Mouse (Mus musculus) midbrain, postnatal 0 days (tissue): ENCODE data around the gene Arhgap31. TPM values are rescaled to one million over a fixed set of nuclear protein-coding genes. Genes with fewer than 3 reads are reported as not detected.

Experiments
- ATAC-seq: fragments of 200-750 bp; cut with Nextera tagmentation; 2 replicates; pipeline ENCODE4 v1.8.0; 2017; ENCODE audit warnings: moderate number of reproducible peaks, mild to moderate bottlenecking, moderate TSS enrichment, moderate library complexity; ENCODE audit not compliant: low FRiP score
- DNase-seq: peaks from one replicate; pipeline ENCODE4 v3.0.0-alpha.2; 2015; ENCODE audit warnings: low spot score
- H3K27ac ChIP-seq: fragments of 300-500 bp; sonication (generic); 2 replicates; pipeline ENCODE4 v1.5.1; 2014; ENCODE audit warnings: low read depth, mild to moderate bottlenecking, low read length, mixed read lengths
- H3K27me3 ChIP-seq: fragments of 300-500 bp; sonication (generic); 2 replicates; pipeline ENCODE4 v1.6.1; 2014; ENCODE audit warnings: low read length, control low read depth, mixed read lengths; ENCODE audit not compliant: insufficient read depth
- H3K36me3 ChIP-seq: fragments of 300-500 bp; sonication (generic); 2 replicates; pipeline ENCODE4 v1.6.1; 2014; ENCODE audit warnings: low read length, control low read depth, mixed read lengths; ENCODE audit not compliant: insufficient read depth
- H3K4me1 ChIP-seq: fragments of 300-500 bp; sonication (generic); 2 replicates; pipeline ENCODE4 v1.6.1; 2014; ENCODE audit warnings: mild to moderate bottlenecking, control low read depth, antibody characterized with exemption, low read length, mixed read lengths; ENCODE audit not compliant: insufficient read depth
- H3K4me2 ChIP-seq: fragments of 300-500 bp; sonication (generic); 2 replicates; pipeline ENCODE4 v1.6.1; 2014; ENCODE audit warnings: low read depth, mild to moderate bottlenecking, low read length, mixed read lengths; ENCODE audit not compliant: poor library complexity, severe bottlenecking
- H3K4me3 ChIP-seq: fragments of 300-500 bp; sonication (generic); 2 replicates; pipeline ENCODE4 v1.5.1; 2014; ENCODE audit warnings: low read depth, mild to moderate bottlenecking, low read length, moderate library complexity
- H3K9ac ChIP-seq: fragments of 300-500 bp; sonication (generic); replicated peaks from 2 replicates; pipeline ENCODE4 v1.6.1; 2014; ENCODE audit warnings: mild to moderate bottlenecking, low read length, moderate library complexity, mixed read lengths; ENCODE audit not compliant: poor library complexity, severe bottlenecking
- H3K9me3 ChIP-seq: fragments of 300-500 bp; sonication (generic); 2 replicates; pipeline ENCODE4 v1.6.1; 2016; ENCODE audit warnings: low read length, control low read depth
- CTCF ChIP-seq: IDR thresholded peaks from 2 replicates; pipeline ENCODE4 v1.5.1; 2016; ENCODE audit warnings: antibody characterized with exemption, mild to moderate bottlenecking
- WGBS: fragments of 180-500 bp; shearing (Covaris S2); extraction: QIAGEN DNeasy Blood & Tissue Kit; methylation state at CpG from one replicate; pipeline ENCODE4 v1.1.7; 2014; 5-methylcytosine and 5-hydroxymethylcytosine counted together
- polyA plus RNA-seq: library from polyadenylated mRNA; unstranded; fragments of >200 nt; fragmentation: Nextera tagmentation; extraction: Ambion mirVana; gene quantifications from 2 replicates; pipeline ENCODE4 v1.2.1, GENCODE M21; 2015
- total RNA-seq: library from RNA; depleted of rRNA; stranded (reverse); fragments of >200 nt; gene quantifications from 2 replicates; pipeline ENCODE4 v1.2.3, GENCODE M21; 2014; rRNA removed

Gene Arhgap31
- total and polyA plus RNA-seq, 2 experiments from 2014 or later: 3.2 to 10.0 TPM

GRCm38 (mm10) chr16:38558221-38558748 is 154.8 kb downstream of the Arhgap31 start, which contains the start of gene Tmem39a:
Gene Tmem39a, plus strand, starts transcription at chr16:38558698.
- Histone ChIP-seq H3K9me3 (no peaks in the 10 kb centered on the region), H3K4me2 (no peak within 1 kb of the TSS), H3K4me1 (no peaks in the 10 kb centered on the region), H3K4me3 (no peak within 1 kb of the TSS), H3K36me3 (no peaks in the 10 kb centered on the region), H3K27me3 (peaks cover 5% of the 10 kb centered on the region; the same call in 1 of the 2 replicates), H3K9ac (no peak within 1 kb of the TSS), H3K27ac (no peak within 1 kb of the TSS)
- TF ChIP-seq CTCF: no peak
- WGBS: 79% methylated on average over 3 of the region's 3 CpGs
- ATAC-seq (no peak), DNase-seq (no peak)

GRCm38 (mm10) chr16:38555988-38556387 is 157.1 kb downstream of the Arhgap31 start:
- Histone ChIP-seq H3K36me3 (no peaks in the 10 kb centered on the region), H3K4me1 (no peaks in the 10 kb centered on the region), H3K4me2 (no peak overlapping the region), H3K9me3 (no peaks in the 10 kb centered on the region), H3K27ac (no peak overlapping the region), H3K27me3 (peaks cover 7% of the 10 kb centered on the region; the same call in 1 of the 2 replicates), H3K4me3 (no peak overlapping the region), H3K9ac (no peak overlapping the region)
- DNase-seq (no peak), ATAC-seq (no peak)
- 88% methylated on average over 3 of the region's 3 CpGs for WGBS
- no peak for TF ChIP-seq CTCF

- Histone ChIP-seq H3K9ac (peak within 1 kb of the TSS; percentile 85), H3K36me3 (peaks cover 16% of the 10 kb centered on the region), H3K4me2 (peak within 1 kb of the TSS; percentile 73), H3K9me3 (no peaks in the 10 kb centered on the region), H3K4me1 (peaks cover 6% of the 10 kb centered on the region), H3K27ac (peak within 1 kb of the TSS; percentile 80), H3K27me3 (peaks cover 7% of the 10 kb centered on the region; the same call in 1 of the 2 replicates), H3K4me3 (peak within 1 kb of the TSS; percentile 78)
- TF ChIP-seq CTCF: no peak
- WGBS: 2% methylated on average over 54 of the region's 54 CpGs
- ATAC-seq: peak; percentile 95
- DNase-seq: peak; percentile 91
These were observed 163.3 kb downstream of the Arhgap31 start, which contains the start of gene Poglut1 for GRCm38 (mm10) chr16:38549479-38550396. Gene Poglut1, minus strand, starts transcription at chr16:38550258.

Other genes starting within 250 kb of the Arhgap31 start
- gene Timmdc1, start 190.6 kb downstream of the Arhgap31 start, total RNA-seq: 29.4 and 33.1 TPM in 2 replicates
- gene Timmdc1, start 190.6 kb downstream of the Arhgap31 start, polyA plus RNA-seq: 25.8 and 26.3 TPM in 2 replicates
- 39.9 and 41.5 TPM in 2 replicates for gene Poglut1, start 163.0 kb downstream of the Arhgap31 start, total RNA-seq
- 33.1 and 33.3 TPM in 2 replicates for gene Poglut1, start 163.0 kb downstream of the Arhgap31 start, polyA plus RNA-seq
- gene Tmem39a, start 154.6 kb downstream of the Arhgap31 start, total RNA-seq: 15.1 and 25.5 TPM in 2 replicates
- 13.2 and 15.1 TPM in 2 replicates for gene Tmem39a, start 154.6 kb downstream of the Arhgap31 start, polyA plus RNA-seq
- gene B4galt4, start 29.0 kb upstream of the Arhgap31 start, total RNA-seq: 30.6 and 30.9 TPM in 2 replicates
- gene B4galt4, start 29.0 kb upstream of the Arhgap31 start, polyA plus RNA-seq: 26.5 and 28.1 TPM in 2 replicates
- 0.19 and 0.44 TPM in 2 replicates for gene Upk1b, start 87.1 kb upstream of the Arhgap31 start, total RNA-seq
- 0.67 and 1.0 TPM in 2 replicates for gene Upk1b, start 87.1 kb upstream of the Arhgap31 start, polyA plus RNA-seq
- not detected in 2 replicates for gene 4930435E12Rik, start 115.5 kb upstream of the Arhgap31 start, total RNA-seq
- gene 4930435E12Rik, start 115.5 kb upstream of the Arhgap31 start, polyA plus RNA-seq: not detected in 2 replicates
- 13.0 and 18.7 TPM in 2 replicates for gene Igsf11, start 179.4 kb upstream of the Arhgap31 start, total RNA-seq
- gene Igsf11, start 179.4 kb upstream of the Arhgap31 start, polyA plus RNA-seq: 3.1 TPM in 2 replicates